Comparison of ENCODE assay signal across 14 mouse cellular contexts in genomic region chr11:34034008-34034505, GRCm38 (mm10). TPM values are rescaled to one million over a fixed set of nuclear protein-coding genes. Genes with fewer than 3 reads are reported as not detected.
DNase-seq lines count a peak whose midpoint lies in the region; ATAC-seq and TF ChIP-seq lines count a peak whose summit lies in the region.
"Had no signal": no experiment of that assay in that cellular context is flagged by ENCODE, and none has a peak within 500 bp of the region (broad histone marks: within the 10 kb centered on the region; RNA-seq: fewer than 3 reads in every experiment).

No protein-coding gene starts in this region.

- in situ Hi-C loops in CH12.LX (cut with MboI; ENCODE audit: low pct_ligation_motif_present, low pct_unique_long_range_greater_than_20kb, low sequenced_read_pairs) = no loop called here

- peak; percentile 59 for ATAC-seq in common myeloid progenitor, adult 5-6 weeks (replicated peaks; ENCODE audit: low read depth, poor library complexity, severe bottlenecking)
- ATAC-seq: intestine, embryonic 15.5 days; midbrain, embryonic 15.5 days had no signal

- TF ChIP-seq POLR2A in CH12.LX (IDR thresholded peaks at IDR 0.05; ENCODE audit: low read depth, low read length) = no peak; the same call in 1 of the 2 replicates

- no peaks in the 10 kb centered on the region for H3K79me2 ChIP-seq in CH12.LX (replicated peaks; ENCODE audit: control insufficient read depth, extremely low read depth, insufficient read depth, poor library complexity, severe bottlenecking)

- no peak; the same call in 1 of the 2 replicates for TF ChIP-seq RAD21 in CH12.LX (IDR thresholded peaks at IDR 0.05; ENCODE audit: low read depth, low read length)

- peak; percentile 47; the same call in 1 of the 2 replicates for TF ChIP-seq EP300 in CH12.LX (IDR thresholded peaks at IDR 0.05; ENCODE audit: low read length)

- TF ChIP-seq CTCF in CH12.LX (conservative IDR thresholded peaks at IDR 0.05 in 1 of 2, IDR thresholded peaks at IDR 0.05 in 1 of 2; ENCODE audit: low read depth in 2 of 2, low read length in 2 of 2) = no peak

- H3K36me3 ChIP-seq in CH12.LX (replicated peaks in 1 of 2; ENCODE audit: control insufficient read depth in 1 of 2, insufficient read depth in 1 of 2, low read length in 1 of 2) = no peaks in the 10 kb centered on the region
- H3K36me3 ChIP-seq: embryonic facial prominence, embryonic 13.5 days; heart, embryonic 15.5 days; intestine, embryonic 15.5 days; midbrain, embryonic 15.5 days had no signal

- H3K27ac ChIP-seq in CH12.LX (ENCODE audit: insufficient read depth, low read depth) = peak overlapping the region; percentile 83
- H3K27ac ChIP-seq: embryonic facial prominence, embryonic 13.5 days; heart, embryonic 15.5 days; intestine, embryonic 15.5 days; midbrain, embryonic 15.5 days had no signal

- peak; percentile 26 to 28 for DNase-seq in left cerebral cortex, adult 18-20 months (ENCODE audit: low spot score in 2 of 2)
- DNase-seq in left cerebral cortex, postnatal 10 days (ENCODE audit: extremely low spot score in 1 of 2, low spot score in 2 of 2) = no peak
- peak; percentile 89 for DNase-seq in CH12.LX (ENCODE audit: extremely low read depth)
- peak; percentile 57 to 71 for DNase-seq in natural killer cell, adult 2 months (ENCODE audit: low spot score in 2 of 2)
- no peak for DNase-seq in c-Kit-positive CD71-positive TER-119-positive erythroid progenitor cells, embryonic 14.5 days (ENCODE audit: low spot score)
- no peak for DNase-seq in cerebellum, adult 9-10 months
- DNase-seq: adrenal gland, postnatal 36 days; cerebellum, adult 8-10 months; lung, adult 18-20 months had no signal

- H3K9ac ChIP-seq in CH12.LX (ENCODE audit: insufficient read depth, low read depth) = 0 out of 2 replicates have a peak overlapping the region, but pooled peaks have one; percentile 2
- H3K9ac ChIP-seq: embryonic facial prominence, embryonic 13.5 days; heart, embryonic 15.5 days; intestine, embryonic 15.5 days; midbrain, embryonic 15.5 days had no signal

- peak overlapping the region; percentile 81 for H3K4me2 ChIP-seq in CH12.LX (ENCODE audit: insufficient read depth, low read depth, poor library complexity, severe bottlenecking)
- H3K4me2 ChIP-seq: embryonic facial prominence, embryonic 13.5 days; heart, embryonic 15.5 days; intestine, embryonic 15.5 days; midbrain, embryonic 15.5 days had no signal

- no peaks in the 10 kb centered on the region for H3K27me3 ChIP-seq in CH12.LX (replicated peaks)
- H3K27me3 ChIP-seq: embryonic facial prominence, embryonic 13.5 days; heart, embryonic 15.5 days; intestine, embryonic 15.5 days; midbrain, embryonic 15.5 days had no signal

- H3K9me3 ChIP-seq in CH12.LX (replicated peaks; ENCODE audit: low read length) = no peaks in the 10 kb centered on the region
- H3K9me3 ChIP-seq: embryonic facial prominence, embryonic 13.5 days; heart, embryonic 15.5 days; intestine, embryonic 15.5 days; midbrain, embryonic 15.5 days had no signal

- H3K4me1 ChIP-seq in CH12.LX (ENCODE audit: control insufficient read depth in 1 of 2, insufficient read depth in 2 of 2) = peaks cover 53 to 65% of the 10 kb centered on the region in 2 experiments
- H3K4me1 ChIP-seq: heart, embryonic 15.5 days; intestine, embryonic 15.5 days; midbrain, embryonic 15.5 days had no signal

- intact Hi-C loops in left cerebral cortex, postnatal 10 days (cut with DNase I) = no loop called here

- dilution Hi-C loops in CH12.LX (cut with MboI; ENCODE audit: extremely low pct_ligation_motif_present, extremely low pct_unique_long_range_greater_than_20kb, low sequenced_read_pairs) = no loop called here

- H3K4me3 ChIP-seq in CH12.LX (replicated peaks in 1 of 3; ENCODE audit: low read depth in 2 of 3, low read length in 2 of 3, poor library complexity in 1 of 3) = peak overlapping the region in 1 of 3 experiments; percentile 2
- H3K4me3 ChIP-seq: embryonic facial prominence, embryonic 13.5 days; heart, embryonic 15.5 days; intestine, embryonic 15.5 days; midbrain, embryonic 15.5 days had no signal

TF ChIP-seq in CH12.LX, 34 proteins besides CTCF, POLR2A, EP300 and RAD21:
- TF ChIP-seq PAX5 (IDR thresholded peaks at IDR 0.05; ENCODE audit: low read length) = no peak
- no peak for TF ChIP-seq USF2 (conservative IDR thresholded peaks at IDR 0.05; ENCODE audit: low read depth, low read length)
- TF ChIP-seq IRF4 (IDR thresholded peaks at IDR 0.05; ENCODE audit: low read depth, low read length) = peak; percentile 89
- TF ChIP-seq ZNF384 (IDR thresholded peaks at IDR 0.05; ENCODE audit: low read depth, low read length) = no peak
- TF ChIP-seq TCF12 (IDR thresholded peaks at IDR 0.05; ENCODE audit: low read depth, low read length) = peak; percentile 33
- TF ChIP-seq CHD2 (IDR thresholded peaks at IDR 0.05; ENCODE audit: low read length) = peak; percentile 52; the same call in 1 of the 2 replicates
- no peak for TF ChIP-seq UBTF (IDR thresholded peaks at IDR 0.05; ENCODE audit: low read depth, low read length)
- TF ChIP-seq MYC (IDR thresholded peaks at IDR 0.05; ENCODE audit: low read depth, low read length) = peak; percentile 28; the same call in 1 of the 2 replicates
- peak; percentile 84 for TF ChIP-seq ETS1 (conservative IDR thresholded peaks at IDR 0.05; ENCODE audit: low read depth, low read length)
- peak; percentile 69; the same call in 1 of the 2 replicates for TF ChIP-seq MAFK (IDR thresholded peaks at IDR 0.05; ENCODE audit: insufficient replicate concordance, low read length)
- peak; percentile 75 for TF ChIP-seq BHLHE40 (IDR thresholded peaks at IDR 0.05; ENCODE audit: low read depth, low read length)
- TF ChIP-seq SIN3A (IDR thresholded peaks at IDR 0.05; ENCODE audit: low read length) = peak; percentile 58; the same call in 1 of the 2 replicates
- no peak for TF ChIP-seq ZMIZ1 (IDR thresholded peaks at IDR 0.05; ENCODE audit: low read depth, low read length)
- TF ChIP-seq TBP (conservative IDR thresholded peaks at IDR 0.05; ENCODE audit: low read depth, low read length) = peak; percentile 59; the same call in 1 of the 2 replicates
- no peak for TF ChIP-seq ELF1 (IDR thresholded peaks at IDR 0.05; ENCODE audit: low read depth, low read length)
- no peak for TF ChIP-seq JUND (conservative IDR thresholded peaks at IDR 0.05; ENCODE audit: low read depth, low read length)
- TF ChIP-seq MEF2A (IDR thresholded peaks at IDR 0.05; ENCODE audit: borderline replicate concordance, low read depth, low read length) = peak; percentile 96
- TF ChIP-seq HCFC1 (IDR thresholded peaks at IDR 0.05; ENCODE audit: low read depth, low read length) = no peak; the same call in 1 of the 2 replicates
- peak; percentile 58 for TF ChIP-seq JUN (IDR thresholded peaks at IDR 0.05; ENCODE audit: insufficient read depth, low read depth, low read length)
- TF ChIP-seq SMC3 (IDR thresholded peaks at IDR 0.05; ENCODE audit: low read depth, low read length) = no peak; the same call in 1 of the 2 replicates
- TF ChIP-seq E2F4 (IDR thresholded peaks at IDR 0.05; ENCODE audit: insufficient replicate concordance, low read depth, low read length) = no peak

RNA-seq across cellular contexts. Expression of gene Lcp2, which starts 12.7 kb away (rescaled TPM):
- total RNA-seq in left cerebral cortex, adult 18-20 months (2021) = 1 to 10 TPM; 2.9 to 4.0 TPM
- 1 to 10 TPM; 5.2 to 7.2 TPM for total RNA-seq in left cerebral cortex, postnatal 10 days (2021)
- total RNA-seq in CH12.LX (2012; rRNA removed) (18.3 and 19.4 TPM in 2 replicates), CH12.LX (2014; rRNA removed) (5.9 and 24.0 TPM in 2 replicates)
- 18.7 and 20.1 TPM in 2 replicates for polyA plus RNA-seq in CH12.LX (2012; ENCODE audit: insufficient read length, low read depth)
- 19.9 and 32.6 TPM in 2 replicates for total RNA-seq in common myeloid progenitor, adult 5-6 weeks (2017)

RNA-seq across cellular contexts. Expression of gene Kcnip1, which starts 41.1 kb away (rescaled TPM):
- total RNA-seq in left cerebral cortex, adult 18-20 months (2021) = 10 to 100 TPM; 25.2 to 32.8 TPM
- 10 to 100 TPM; 43.7 to 45.5 TPM for total RNA-seq in left cerebral cortex, postnatal 10 days (2021)
- total RNA-seq in CH12.LX (2012; rRNA removed) = 0.04 TPM in 2 replicates
- total RNA-seq in CH12.LX (2014; rRNA removed) = 0.14 TPM in 1 of 2 replicates, not detected in the other
- polyA plus RNA-seq in CH12.LX (2012; ENCODE audit: insufficient read length, low read depth) = 0.17 TPM in 1 of 2 replicates, not detected in the other
- total RNA-seq in common myeloid progenitor, adult 5-6 weeks (2017) = not detected in 2 replicates
- polyA plus RNA-seq: heart, embryonic 15.5 days had no signal

Comparison
In these comparisons a context has a peak if more than half of its experiments do, and no peak if none do; other contexts are left out.
1. DNase-seq: peak in left cerebral cortex, adult 18-20 months (2 of 2), CH12.LX (single experiment) and natural killer cell, adult 2 months (2 of 2); none in left cerebral cortex, postnatal 10 days (0 of 2), c-Kit-positive CD71-positive TER-119-positive erythroid progenitor cells, embryonic 14.5 days (single experiment) and cerebellum, adult 9-10 months (single experiment).
2. RNA of gene Kcnip1, which starts 41.1 kb away (total RNA-seq): 43.7 to 45.5 TPM in left cerebral cortex, postnatal 10 days and 25.2 to 32.8 TPM in left cerebral cortex, adult 18-20 months; 0.04 to 0.14 TPM in CH12.LX and not detected in common myeloid progenitor, adult 5-6 weeks; every median in the first group is over 10 times any median in the second.